Mouse (Mus musculus) liver, postnatal 0 days (tissue): ENCODE results near the gene Ugt2b38. TPM values are rescaled to one million over a fixed set of nuclear protein-coding genes. Genes with fewer than 3 reads are reported as not detected.

Source experiments
- ATAC-seq: fragments of 200-750 bp; cut with Nextera tagmentation; 2 replicates; pipeline ENCODE4 v1.8.0; 2017; ENCODE audit warnings: mild to moderate bottlenecking, moderate library complexity
- DNase-seq: peaks from one replicate; pipeline ENCODE4 v3.0.0-alpha.2; 2016
- H3K27ac ChIP-seq: fragments of 300-500 bp; sonication (generic); 2 replicates; pipeline ENCODE4 v1.5.1; 2014; ENCODE audit warnings: antibody characterized with exemption, moderate library complexity, mild to moderate bottlenecking, low read depth
- H3K27me3 ChIP-seq: fragments of 300-500 bp; sonication (generic); 2 replicates; pipeline ENCODE4 v1.6.1; 2014; ENCODE audit warnings: low read length, control low read depth, mixed read lengths; ENCODE audit not compliant: insufficient read depth
- H3K36me3 ChIP-seq: fragments of 300-500 bp; sonication (generic); replicated peaks from 2 replicates; pipeline ENCODE4 v1.6.1; 2014; ENCODE audit warnings: mild to moderate bottlenecking, control low read depth, low read length, moderate library complexity, mixed read lengths; ENCODE audit not compliant: insufficient read depth
- H3K4me1 ChIP-seq: fragments of 300-500 bp; sonication (generic); 2 replicates; pipeline ENCODE4 v1.6.1; 2014; ENCODE audit warnings: antibody characterized with exemption, mild to moderate bottlenecking, control low read depth; ENCODE audit not compliant: insufficient read depth
- H3K4me2 ChIP-seq: fragments of 300-500 bp; sonication (generic); 2 replicates; pipeline ENCODE4 v1.6.1; 2014; ENCODE audit warnings: low read depth, mild to moderate bottlenecking, low read length, moderate library complexity, mixed read lengths
- H3K4me3 ChIP-seq: fragments of 300-500 bp; sonication (generic); 2 replicates; pipeline ENCODE4 v1.5.1; 2014; ENCODE audit warnings: low read depth, low read length
- H3K9ac ChIP-seq: fragments of 300-500 bp; sonication (generic); replicated peaks from 2 replicates; pipeline ENCODE4 v1.6.1; 2014; ENCODE audit warnings: mild to moderate bottlenecking, moderate library complexity
- H3K9me3 ChIP-seq: fragments of 300-500 bp; sonication (generic); 2 replicates; pipeline ENCODE4 v1.6.1; 2016; ENCODE audit warnings: mild to moderate bottlenecking, control low read depth, low read length, mixed read lengths
- CTCF ChIP-seq: sonication (generic); IDR thresholded peaks from 2 replicates; pipeline ENCODE4 v1.5.1; 2016; ENCODE audit warnings: antibody characterized with exemption, low read depth
- EP300 ChIP-seq: IDR thresholded peaks from 2 replicates; pipeline ENCODE4 v1.6.1; 2016; ENCODE audit warnings: antibody characterized with exemption, low read depth, mild to moderate bottlenecking
- WGBS: fragments of 180-500 bp; shearing (Covaris S2); extraction: QIAGEN DNeasy Blood & Tissue Kit; methylation state at CpG from one replicate; pipeline ENCODE4 v1.1.7; 2014; ENCODE audit not compliant: insufficient replicate concordance; 5-methylcytosine and 5-hydroxymethylcytosine counted together
- polyA plus RNA-seq: library from polyadenylated mRNA; unstranded; fragments of >200 nt; fragmentation: Nextera tagmentation; extraction: Ambion mirVana; gene quantifications from 2 replicates; pipeline ENCODE4 v1.2.1, GENCODE M21; 2015

Gene Ugt2b38
- polyA plus RNA-seq, 1 experiment from 2014 or later, result not detected

DNA sequence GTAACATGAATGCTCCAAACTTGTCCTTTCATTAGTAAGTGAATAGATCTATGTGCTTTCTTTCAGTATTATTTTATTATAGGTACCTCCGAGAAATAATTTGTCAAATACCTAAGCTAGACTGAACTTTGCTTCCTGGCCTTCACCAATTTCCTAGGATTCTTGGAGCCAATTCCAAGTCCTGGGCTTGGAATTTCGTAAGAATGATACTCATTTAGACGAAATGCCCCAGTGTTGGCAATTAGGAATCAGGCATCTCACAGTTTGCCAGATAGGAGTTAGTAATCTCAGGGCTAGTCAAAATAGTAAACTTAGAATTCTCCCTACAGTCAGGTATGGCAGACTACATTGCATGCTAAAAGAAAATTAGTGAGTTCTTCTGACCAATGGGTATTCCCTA is 1.7 kb upstream of the Ugt2b38 start:
- Histone ChIP-seq H3K27ac (no peak overlapping the region), H3K4me3 (no peak overlapping the region), H3K4me1 (no peaks in the 10 kb centered on the region), H3K9me3 (no peaks in the 10 kb centered on the region), H3K36me3 (no peaks in the 10 kb centered on the region), H3K27me3 (no peaks in the 10 kb centered on the region), H3K9ac (no peak overlapping the region), H3K4me2 (no peak overlapping the region)
- no peak for ATAC-seq
- WGBS, result 64% methylated on average over 3 of the region's 3 CpGs
- no peak for DNase-seq
- TF ChIP-seq CTCF, result no peak
- TF ChIP-seq EP300, result no peak

DNA sequence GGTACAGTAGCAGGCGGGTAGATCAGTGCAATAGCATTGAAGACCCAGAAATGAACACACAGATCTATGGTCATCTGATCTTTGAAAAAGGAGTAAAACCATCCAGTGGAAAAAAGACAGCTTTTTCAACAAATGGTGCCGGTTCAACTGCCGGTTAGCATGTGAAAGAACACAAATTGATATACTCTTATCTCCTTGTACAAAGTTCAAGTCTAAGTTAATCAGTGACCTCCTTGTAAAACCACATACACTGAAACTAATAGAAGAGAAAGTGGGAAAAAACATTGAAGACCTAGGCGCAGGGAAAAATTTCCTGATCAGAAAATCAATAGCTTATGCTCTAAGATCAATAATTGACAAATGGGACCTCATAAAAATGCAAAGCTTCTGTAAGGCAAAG is 27.0 kb downstream of the Ugt2b38 start:
- Histone ChIP-seq H3K9ac (no peak overlapping the region), H3K4me3 (no peak overlapping the region), H3K4me2 (no peak overlapping the region), H3K9me3 (no peaks in the 10 kb centered on the region), H3K27ac (no peak overlapping the region), H3K27me3 (no peaks in the 10 kb centered on the region), H3K36me3 (no peaks in the 10 kb centered on the region), H3K4me1 (no peaks in the 10 kb centered on the region)
- ATAC-seq (no peak), DNase-seq (no peak)
- TF ChIP-seq CTCF, result no peak
- no peak for TF ChIP-seq EP300
- WGBS, result 58% methylated on average over 4 of the region's 4 CpGs

DNA sequence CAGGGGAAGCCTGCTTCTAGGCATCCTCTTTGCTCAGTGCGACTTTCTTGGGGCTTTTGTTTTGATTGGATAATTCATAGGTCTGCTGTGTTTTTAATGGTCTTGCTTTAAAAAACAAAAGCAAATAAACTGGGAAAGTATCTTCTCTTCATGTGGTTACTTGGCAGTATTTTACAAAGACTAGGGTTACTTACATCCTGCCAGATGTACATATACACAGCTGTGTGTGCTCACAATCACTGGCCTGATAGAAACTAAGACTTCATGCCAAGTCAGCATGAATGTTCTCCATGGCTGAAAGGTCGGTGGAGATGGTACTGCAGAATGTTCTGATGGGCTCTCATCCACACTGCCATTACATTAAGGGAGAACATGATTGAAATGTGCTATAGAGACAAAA is 33.2 kb downstream of the Ugt2b38 start:
- no peak for TF ChIP-seq EP300
- TF ChIP-seq CTCF, result no peak
- WGBS, result 72% methylated on average over 2 of the region's 2 CpGs
- no peak overlapping the region for H3K27ac ChIP-seq
- no peak overlapping the region for H3K4me3 ChIP-seq
- no peaks in the 10 kb centered on the region for H3K4me1 ChIP-seq
- H3K9ac ChIP-seq, result no peak overlapping the region
- no peaks in the 10 kb centered on the region for H3K27me3 ChIP-seq
- ATAC-seq (no peak), DNase-seq (no peak)
- no peak overlapping the region for H3K4me2 ChIP-seq
- no peaks in the 10 kb centered on the region for H3K36me3 ChIP-seq
- H3K9me3 ChIP-seq, result no peaks in the 10 kb centered on the region

DNA sequence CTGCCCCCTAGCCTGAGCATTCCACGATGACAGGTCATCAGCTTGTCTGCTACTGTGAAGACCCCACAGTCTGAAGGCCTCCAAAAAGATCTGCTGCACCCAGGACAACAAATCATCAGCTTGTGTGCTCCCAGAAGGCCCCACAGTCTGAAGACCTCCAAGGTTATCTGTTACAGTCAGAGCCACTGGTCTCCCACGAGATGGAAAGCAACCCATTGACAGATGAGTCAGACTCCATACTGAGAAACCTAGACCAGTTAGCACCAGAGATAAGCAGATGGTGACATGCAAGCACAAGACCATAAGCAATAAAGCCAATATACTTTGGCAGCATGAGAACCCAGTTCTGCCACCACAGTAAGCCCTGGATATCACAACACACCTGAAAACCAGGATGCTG is 43.8 kb downstream of the Ugt2b38 start:
- no peaks in the 10 kb centered on the region for H3K9me3 ChIP-seq
- no peak overlapping the region for H3K4me3 ChIP-seq
- 57% methylated on average over 2 of the region's 2 CpGs for WGBS
- H3K36me3 ChIP-seq, result no peaks in the 10 kb centered on the region
- H3K9ac ChIP-seq, result no peak overlapping the region
- no peaks in the 10 kb centered on the region for H3K27me3 ChIP-seq
- no peak for ATAC-seq
- peak overlapping the region; percentile 16; the same call in 1 of the 2 replicates for H3K27ac ChIP-seq
- no peaks in the 10 kb centered on the region for H3K4me1 ChIP-seq
- H3K4me2 ChIP-seq, result no peak overlapping the region
- TF ChIP-seq CTCF (no peak), EP300 (no peak)
- DNase-seq, result no peak

DNA sequence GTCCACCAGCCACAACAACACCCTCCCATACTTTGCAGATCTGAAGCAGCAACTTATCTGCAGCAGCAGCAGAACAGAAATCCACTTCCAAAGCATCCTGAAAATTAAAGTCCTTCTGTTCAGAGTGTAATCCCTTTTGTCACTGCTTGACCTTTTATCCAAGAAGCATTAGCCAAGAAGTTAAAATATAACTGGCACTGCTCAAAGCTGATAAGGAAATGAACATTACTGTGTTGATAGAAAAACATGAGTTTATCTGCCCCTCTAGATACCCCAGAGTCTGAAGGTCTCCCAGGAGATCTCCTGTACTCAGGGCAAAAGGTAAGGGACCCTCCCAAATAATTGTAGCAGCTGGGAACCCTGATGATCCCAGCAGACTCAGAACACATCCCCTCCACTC is 44.2 kb downstream of the Ugt2b38 start:
- Histone ChIP-seq H3K4me1 (no peaks in the 10 kb centered on the region), H3K4me2 (no peak overlapping the region), H3K27ac (peak overlapping the region; percentile 16; the same call in 1 of the 2 replicates), H3K9ac (no peak overlapping the region), H3K36me3 (no peaks in the 10 kb centered on the region), H3K9me3 (no peaks in the 10 kb centered on the region), H3K4me3 (no peak overlapping the region), H3K27me3 (no peaks in the 10 kb centered on the region)
- TF ChIP-seq EP300, result no peak
- no peak for DNase-seq
- no peak for ATAC-seq

DNA sequence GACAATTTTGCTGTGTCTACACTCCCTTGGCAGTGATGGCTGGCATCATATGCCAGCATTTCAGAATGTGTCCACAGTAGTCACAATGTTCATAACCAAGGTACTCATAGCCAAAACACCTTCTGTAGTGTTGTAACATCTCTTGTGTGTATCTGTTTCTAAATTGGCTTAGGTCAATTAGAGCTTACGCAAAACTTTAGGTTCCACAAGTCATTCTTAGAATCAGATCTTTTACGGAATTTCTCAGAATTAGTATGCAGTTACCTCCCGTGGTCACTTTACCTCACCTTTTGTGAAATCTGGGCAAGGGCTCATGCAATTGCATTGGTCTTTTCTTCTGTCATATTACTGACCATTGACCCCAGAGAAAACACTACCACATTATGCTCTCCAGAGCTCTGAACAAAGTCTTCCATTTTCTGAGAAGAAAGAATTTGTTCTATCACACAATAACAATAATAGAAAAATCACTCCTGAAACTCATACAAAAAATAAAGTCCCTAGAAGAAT is 48.1 kb downstream of the Ugt2b38 start:
- no peaks in the 10 kb centered on the region for H3K36me3 ChIP-seq
- peak overlapping the region; percentile 79 for H3K27ac ChIP-seq
- DNase-seq (no peak), ATAC-seq (peak; percentile 92)
- no peaks in the 10 kb centered on the region for H3K4me1 ChIP-seq
- H3K9me3 ChIP-seq, result no peaks in the 10 kb centered on the region
- H3K27me3 ChIP-seq, result no peaks in the 10 kb centered on the region
- H3K4me2 ChIP-seq, result no peak overlapping the region
- H3K4me3 ChIP-seq, result no peak overlapping the region
- WGBS, result 45% methylated on average over 3 of the region's 3 CpGs
- no peak for TF ChIP-seq CTCF
- TF ChIP-seq EP300, result peak; percentile 78
- no peak overlapping the region for H3K9ac ChIP-seq

DNA sequence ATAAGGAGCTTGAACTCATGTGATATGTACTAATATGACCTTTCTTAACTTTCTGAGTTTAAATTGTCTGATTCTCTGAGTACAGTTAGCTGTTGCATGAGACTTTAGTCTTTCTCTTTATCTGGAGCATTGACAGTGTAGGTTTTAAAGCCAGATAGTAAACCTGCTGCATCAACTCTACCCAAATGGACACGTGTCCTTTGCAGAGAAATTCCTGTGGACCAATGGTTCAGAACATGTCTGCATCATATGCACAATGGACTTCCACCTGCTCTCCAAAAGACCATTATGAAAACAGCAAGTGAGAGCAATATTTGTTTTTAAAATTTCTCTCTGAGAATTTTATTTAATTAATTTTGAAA is 50.5 kb downstream of the Ugt2b38 start:
- peak overlapping the region; percentile 4; the same call in 1 of the 2 replicates for H3K27ac ChIP-seq

More for the DNA sequence above, 50.5 kb downstream of the Ugt2b38 start:
- TF ChIP-seq EP300, result no peak
- DNase-seq (no peak), ATAC-seq (no peak)
- Histone ChIP-seq H3K4me3 (no peak overlapping the region), H3K9ac (no peak overlapping the region), H3K4me1 (no peaks in the 10 kb centered on the region), H3K9me3 (no peaks in the 10 kb centered on the region), H3K36me3 (no peaks in the 10 kb centered on the region), H3K27me3 (no peaks in the 10 kb centered on the region), H3K4me2 (no peak overlapping the region)
- WGBS, result 60% methylated on average over 1 of the region's 1 CpGs
